Mouse (Mus musculus) heart, embryonic 16.5 days (tissue): ENCODE results near the gene Sall1. TPM values are rescaled to one million over a fixed set of nuclear protein-coding genes. Genes with fewer than 3 reads are reported as not detected.

ENCODE experiments used
- ATAC-seq: fragments of 200-750 bp; cut with Nextera tagmentation; replicated peaks from 2 replicates; pipeline ENCODE4 v1.8.0; 2017; ENCODE audit warnings: moderate number of reproducible peaks; ENCODE audit not compliant: insufficient read depth, low FRiP score; ENCODE audit errors: extremely low read depth
- H3K27ac ChIP-seq: fragments of 300-500 bp; sonication (generic); 2 replicates; pipeline ENCODE4 v1.5.1; 2014; ENCODE audit warnings: mild to moderate bottlenecking, low read length, control low read depth, moderate library complexity
- H3K27me3 ChIP-seq: fragments of 300-500 bp; sonication (generic); 2 replicates; pipeline ENCODE4 v1.6.1; 2014; ENCODE audit warnings: low read length, mixed read lengths; ENCODE audit not compliant: control insufficient read depth, insufficient read depth
- H3K36me3 ChIP-seq: fragments of 300-500 bp; sonication (generic); 2 replicates; pipeline ENCODE4 v1.6.1; 2014; ENCODE audit not compliant: control insufficient read depth, insufficient read depth
- H3K4me1 ChIP-seq: fragments of 300-500 bp; sonication (generic); 2 replicates; pipeline ENCODE4 v1.6.1; 2014; ENCODE audit warnings: low read length, mixed read lengths; ENCODE audit not compliant: control insufficient read depth, insufficient read depth
- H3K4me2 ChIP-seq: fragments of 300-500 bp; sonication (generic); 2 replicates; pipeline ENCODE4 v1.6.1; 2014; ENCODE audit warnings: low read depth, mild to moderate bottlenecking, control low read depth, low read length
- H3K4me3 ChIP-seq: fragments of 300-500 bp; sonication (generic); 2 replicates; pipeline ENCODE4 v1.5.1; 2014; ENCODE audit warnings: mild to moderate bottlenecking, control low read depth, low read length
- H3K9ac ChIP-seq: fragments of 300-500 bp; sonication (generic); 2 replicates; pipeline ENCODE4 v1.6.1; 2014; ENCODE audit warnings: low read length, control low read depth
- H3K9me3 ChIP-seq: fragments of 300-500 bp; sonication (generic); replicated peaks from 2 replicates; pipeline ENCODE4 v1.6.1; 2016; ENCODE audit warnings: low read length; ENCODE audit not compliant: control insufficient read depth
- whole genome bisulfite sequencing: fragments of 180-500 bp; shearing (Covaris S2); extraction: QIAGEN DNeasy Blood & Tissue Kit; methylation state at CpG from one replicate; pipeline ENCODE4 v1.1.7; 2014; 5-methylcytosine and 5-hydroxymethylcytosine counted together
- polyA plus RNA-seq: library from polyadenylated mRNA; unstranded; fragments of >200 nt; fragmentation: Nextera tagmentation; extraction: Ambion mirVana; gene quantifications from 2 replicates; pipeline ENCODE4 v1.2.1, GENCODE M21; 2015

Sall1 gene
- polyA plus RNA-seq, 1 experiment from 2014 or later: 2.8 TPM

DNA sequence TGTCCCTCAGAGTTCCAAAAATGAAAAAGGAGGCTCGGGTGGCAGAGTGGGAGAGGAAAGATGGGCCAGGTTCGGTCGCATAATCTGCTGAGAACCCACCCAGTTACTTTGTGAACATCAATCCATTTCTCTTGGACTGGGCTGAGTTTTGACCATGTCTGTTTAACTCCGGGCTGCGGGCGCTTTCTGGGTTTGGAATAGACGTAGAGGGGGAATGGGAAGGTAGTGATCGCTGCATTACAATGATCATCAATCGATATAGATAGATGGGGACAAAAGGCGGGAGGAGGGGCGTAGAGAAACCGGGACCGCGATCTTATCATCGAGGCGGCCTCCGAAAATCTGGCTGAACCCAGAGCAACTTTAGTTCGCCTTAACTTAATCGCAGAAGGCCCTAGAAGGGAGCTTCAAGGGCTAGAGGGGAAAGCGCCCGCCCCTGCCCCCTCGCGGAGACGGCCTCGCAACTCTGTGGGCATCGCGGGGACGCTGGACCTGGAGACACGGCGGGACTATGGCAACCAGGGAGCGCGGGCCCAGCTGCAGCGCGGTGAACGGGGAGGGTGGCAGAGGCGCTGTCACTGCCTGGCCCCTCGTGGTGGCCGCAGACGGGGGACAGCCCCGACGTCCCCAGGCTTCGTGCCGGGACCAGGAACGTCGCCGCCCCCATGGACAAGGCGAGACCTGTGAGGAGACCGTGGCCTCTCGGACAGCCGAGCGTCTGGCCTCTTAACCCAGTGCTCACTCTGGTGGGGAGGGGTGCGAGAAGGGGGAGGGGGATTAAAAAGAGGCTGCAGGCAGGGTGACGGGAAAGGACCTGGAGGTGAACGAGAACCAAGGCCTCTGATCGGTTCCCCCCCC is 18.5 kb downstream of the Sall1 start:
- Histone ChIP-seq H3K4me3 (peak overlapping the region; percentile 44), H3K27me3 (peaks cover 24% of the 10 kb centered on the region), H3K9me3 (no peaks in the 10 kb centered on the region), H3K4me1 (peaks cover 6% of the 10 kb centered on the region; the same call in 1 of the 2 replicates), H3K27ac (no peak overlapping the region), H3K9ac (peak overlapping the region; percentile 20; the same call in 1 of the 2 replicates), H3K36me3 (no peaks in the 10 kb centered on the region), H3K4me2 (peak overlapping the region; percentile 67)
- no peak for ATAC-seq
- WGBS: 7% methylated on average over 55 of the region's 55 CpGs

DNA sequence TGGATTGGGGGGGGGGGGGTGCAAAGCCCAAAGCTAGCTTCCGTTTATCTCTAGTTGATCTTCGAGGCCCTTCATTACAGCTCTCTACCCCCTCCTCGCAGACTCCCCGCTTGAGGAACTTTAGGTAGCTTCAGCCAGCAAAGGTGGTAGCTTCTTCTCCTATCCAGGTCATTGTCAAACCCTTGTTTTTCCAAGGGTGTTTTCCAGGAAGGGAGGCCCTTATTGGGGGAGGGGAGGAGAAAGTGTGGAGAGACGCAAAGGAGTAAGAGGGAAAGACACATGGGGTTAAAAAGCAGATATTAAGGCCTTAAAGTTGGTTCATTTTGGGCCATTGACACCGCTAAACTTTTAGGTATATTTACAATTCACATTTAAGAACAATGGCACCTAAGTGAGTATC is 19.2 kb downstream of the Sall1 start:
- Histone ChIP-seq H3K9ac (no peak overlapping the region), H3K4me2 (no peak overlapping the region), H3K4me1 (peaks cover 6% of the 10 kb centered on the region; the same call in 1 of the 2 replicates), H3K27ac (no peak overlapping the region), H3K9me3 (no peaks in the 10 kb centered on the region), H3K36me3 (no peaks in the 10 kb centered on the region), H3K4me3 (no peak overlapping the region), H3K27me3 (peaks cover 23% of the 10 kb centered on the region)
- 47% methylated on average over 6 of the region's 6 CpGs for WGBS
- ATAC-seq: no peak

DNA sequence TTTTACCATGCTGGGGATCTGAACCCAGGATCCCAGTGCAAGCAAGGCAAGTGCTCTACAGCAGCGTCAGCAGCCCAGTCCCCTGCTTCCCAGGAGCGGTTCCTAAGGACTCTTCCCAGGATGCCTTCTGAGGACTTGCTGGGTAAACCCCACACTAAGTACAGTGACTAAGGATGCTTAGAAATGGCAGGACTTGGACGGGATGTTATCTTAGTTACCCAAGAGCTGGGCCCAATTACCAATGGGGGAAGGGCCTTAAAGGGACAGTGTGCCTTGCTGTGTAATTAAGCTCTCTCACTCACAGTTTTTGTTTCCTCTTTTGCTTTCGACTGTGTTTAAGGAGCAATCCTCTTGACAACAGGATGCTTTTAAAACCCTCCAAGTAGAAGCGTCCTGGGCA is 22.8 kb downstream of the Sall1 start:
- whole genome bisulfite sequencing: 12% methylated on average over 5 of the region's 5 CpGs

DNA sequence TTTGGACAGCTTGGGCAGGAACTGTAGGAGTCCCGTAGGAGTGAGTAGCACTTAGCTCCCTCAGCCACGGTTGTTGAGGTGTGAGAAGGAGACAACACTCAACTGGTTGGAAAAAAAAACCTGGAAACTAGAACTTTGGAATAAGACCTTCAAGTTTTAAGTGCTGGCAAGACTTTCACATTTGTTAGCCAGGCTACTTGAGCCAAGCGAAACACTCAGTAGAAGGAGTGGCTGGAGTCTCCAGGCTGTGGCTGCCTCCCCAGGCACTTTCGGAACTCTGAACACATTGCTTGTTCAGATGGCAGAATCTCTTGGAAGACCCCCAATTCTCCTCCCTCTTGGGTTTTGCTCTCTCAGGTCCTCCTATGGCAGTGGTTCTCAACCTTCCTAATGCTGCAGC is 26.1 kb downstream of the Sall1 start:
- ATAC-seq: no peak
- 61% methylated on average over 4 of the region's 4 CpGs for WGBS

More for the DNA sequence above, 22.8 kb downstream of the Sall1 start:
- H3K9me3 ChIP-seq: no peaks in the 10 kb centered on the region
- no peak overlapping the region for H3K27ac ChIP-seq
- H3K36me3 ChIP-seq: no peaks in the 10 kb centered on the region
- H3K27me3 ChIP-seq: peaks cover 23% of the 10 kb centered on the region
- H3K4me1 ChIP-seq: peaks cover 6% of the 10 kb centered on the region; the same call in 1 of the 2 replicates
- H3K4me2 ChIP-seq: no peak overlapping the region
- H3K4me3 ChIP-seq: no peak overlapping the region
- 0 out of 2 replicates have a peak, but pooled peaks have one; percentile 49 for ATAC-seq
- H3K9ac ChIP-seq: no peak overlapping the region

GRCm38 (mm10) chr8:89016465-89017070 is 27.4 kb downstream of the Sall1 start:
- H3K9ac ChIP-seq: no peak overlapping the region
- no peak overlapping the region for H3K27ac ChIP-seq
- no peaks in the 10 kb centered on the region for H3K9me3 ChIP-seq
- no peak for ATAC-seq
- H3K4me3 ChIP-seq: no peak overlapping the region
- H3K27me3 ChIP-seq: peaks cover 8% of the 10 kb centered on the region; the same call in 1 of the 2 replicates
- no peak overlapping the region for H3K4me2 ChIP-seq
- H3K36me3 ChIP-seq: no peaks in the 10 kb centered on the region
- 66% methylated on average over 7 of the region's 7 CpGs for WGBS
- no peaks in the 10 kb centered on the region for H3K4me1 ChIP-seq

More for the DNA sequence above, 26.1 kb downstream of the Sall1 start:
- Histone ChIP-seq H3K27ac (no peak overlapping the region), H3K9me3 (no peaks in the 10 kb centered on the region), H3K36me3 (no peaks in the 10 kb centered on the region), H3K9ac (no peak overlapping the region), H3K4me3 (no peak overlapping the region), H3K4me1 (no peaks in the 10 kb centered on the region), H3K4me2 (no peak overlapping the region), H3K27me3 (peaks cover 6% of the 10 kb centered on the region; the same call in 1 of the 2 replicates)

DNA sequence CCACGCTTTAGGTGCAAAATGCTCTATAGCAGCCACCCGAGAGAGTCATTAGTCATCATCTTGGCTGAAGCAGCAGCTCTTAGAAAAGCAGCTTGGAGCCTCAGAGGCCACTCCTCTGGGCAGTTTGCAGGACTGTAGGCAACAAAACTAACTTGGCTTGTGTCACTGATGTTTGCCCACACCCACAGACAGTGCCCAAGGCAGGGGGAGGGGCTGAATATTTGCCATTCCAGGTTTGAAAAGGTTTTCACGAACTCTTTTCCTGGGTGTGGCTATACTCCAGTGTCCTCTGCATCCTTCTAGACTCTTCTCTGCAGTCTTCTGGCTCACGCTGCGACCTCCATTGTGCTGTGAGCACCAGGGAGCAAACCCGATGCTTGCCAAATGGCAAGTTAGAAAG is 28.4 kb downstream of the Sall1 start:
- WGBS: 67% methylated on average over 6 of the region's 6 CpGs
- Histone ChIP-seq H3K4me1 (no peaks in the 10 kb centered on the region), H3K27me3 (peaks cover 8% of the 10 kb centered on the region; the same call in 1 of the 2 replicates), H3K4me3 (no peak overlapping the region), H3K9me3 (no peaks in the 10 kb centered on the region; the same call in 1 of the 2 replicates), H3K36me3 (no peaks in the 10 kb centered on the region), H3K9ac (no peak overlapping the region), H3K27ac (no peak overlapping the region), H3K4me2 (no peak overlapping the region)
- ATAC-seq: no peak

- no peak overlapping the region for H3K27ac ChIP-seq
- H3K36me3 ChIP-seq: no peaks in the 10 kb centered on the region
- no peaks in the 10 kb centered on the region for H3K4me1 ChIP-seq
- no peak overlapping the region for H3K9ac ChIP-seq
- no peak for ATAC-seq
- H3K4me2 ChIP-seq: no peak overlapping the region
- H3K9me3 ChIP-seq: no peaks in the 10 kb centered on the region; the same call in 1 of the 2 replicates
- peaks cover 16% of the 10 kb centered on the region for H3K27me3 ChIP-seq
- H3K4me3 ChIP-seq: no peak overlapping the region
- WGBS: 87% methylated on average over 6 of the region's 6 CpGs
Measured at GRCm38 (mm10) chr8:89012853-89013534, 31.0 kb downstream of the Sall1 start.

- H3K9me3 ChIP-seq: no peaks in the 10 kb centered on the region; the same call in 1 of the 2 replicates
- no peak overlapping the region for H3K4me3 ChIP-seq
- no peak overlapping the region for H3K27ac ChIP-seq
- no peaks in the 10 kb centered on the region for H3K4me1 ChIP-seq
- no peak for ATAC-seq
- H3K27me3 ChIP-seq: peaks cover 23% of the 10 kb centered on the region
- WGBS: 33% methylated on average over 12 of the region's 12 CpGs
- H3K4me2 ChIP-seq: no peak overlapping the region
- no peak overlapping the region for H3K9ac ChIP-seq
- no peaks in the 10 kb centered on the region for H3K36me3 ChIP-seq
Measured at GRCm38 (mm10) chr8:89012024-89012712, 31.8 kb downstream of the Sall1 start.
